Mouse (Mus musculus) bone marrow macrophage, adult 2 months (primary cell): ENCODE measurements around the gene Kctd18.

Experiments
- CTCF ChIP-seq: IDR thresholded peaks from 2 replicates; pipeline ENCODE4 v1.5.1; 2012; ENCODE audit warnings: low read depth, mild to moderate bottlenecking, low read length, moderate library complexity
- POLR2A ChIP-seq: IDR thresholded peaks from 2 replicates; pipeline ENCODE4 v1.6.1; 2012; ENCODE audit warnings: mild to moderate bottlenecking, low read depth, low read length, borderline replicate concordance

DNA sequence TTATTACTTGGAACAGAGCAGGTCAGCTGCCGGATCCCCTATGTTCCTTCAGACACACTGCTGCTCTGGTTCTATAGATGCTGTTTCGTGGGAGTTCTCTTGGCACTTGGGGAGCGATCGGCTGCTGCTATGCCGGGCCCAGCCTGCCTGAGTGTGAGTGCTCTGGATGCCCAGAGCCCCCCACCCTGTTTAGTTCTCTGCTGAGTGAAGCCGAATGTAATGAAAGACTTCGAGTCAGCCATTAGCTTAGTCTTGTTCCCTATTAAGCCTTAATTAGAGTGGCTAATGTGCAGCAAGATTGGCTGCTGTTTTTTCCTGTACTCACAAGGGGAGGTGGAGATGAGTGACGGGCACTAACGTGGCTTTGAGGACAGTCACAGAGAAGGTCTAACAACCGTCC is 78.1 kb downstream of the Kctd18 start:
- TF ChIP-seq CTCF: no peak
- no peak for TF ChIP-seq POLR2A
